Mouse (Mus musculus) neutrophil, adult 5-6 weeks (primary cell): Measurements from ENCODE around the gene Riox1. TPM values are rescaled to one million over a fixed set of nuclear protein-coding genes. Genes with fewer than 3 reads are reported as not detected.

Source experiments
- ATAC-seq: fragments of 151-379, 151-347 bp; 2 replicates; pipeline ENCODE4 v1.8.0; 2017; ENCODE audit warnings: mild to moderate bottlenecking, moderate TSS enrichment; ENCODE audit not compliant: insufficient number of reproducible peaks, poor library complexity, low FRiP score, severe bottlenecking; ENCODE audit errors: extremely low read depth
- total RNA-seq: library from RNA; stranded (forward); fragments of 200-1000 nt; gene quantifications from 2 replicates; pipeline ENCODE4 v1.2.3, GENCODE M21; 2017

Gene Riox1
- total RNA-seq, 1 experiment from 2014 or later: 9.5 TPM

DNA sequence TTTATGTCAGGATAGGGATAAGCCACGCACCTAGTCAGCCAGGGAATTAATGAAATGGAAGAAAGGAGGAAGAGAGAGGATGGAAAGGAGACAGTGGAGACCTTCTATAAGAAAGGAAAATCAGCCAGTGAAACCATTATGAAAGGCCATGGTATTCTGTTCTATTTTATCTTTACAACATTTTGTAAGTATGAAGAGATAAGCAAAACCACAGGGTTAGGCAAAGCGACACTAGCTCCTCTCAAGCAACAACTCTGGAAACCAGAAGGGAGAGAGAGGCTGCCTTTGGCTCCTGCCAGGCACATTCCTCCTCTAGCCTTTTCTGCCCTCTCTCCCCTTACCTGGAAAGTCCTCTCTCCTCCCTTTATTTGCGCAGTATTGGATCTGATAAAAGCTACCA lies 8.5 kb upstream of the Riox1 start:
- ATAC-seq: no peak

DNA sequence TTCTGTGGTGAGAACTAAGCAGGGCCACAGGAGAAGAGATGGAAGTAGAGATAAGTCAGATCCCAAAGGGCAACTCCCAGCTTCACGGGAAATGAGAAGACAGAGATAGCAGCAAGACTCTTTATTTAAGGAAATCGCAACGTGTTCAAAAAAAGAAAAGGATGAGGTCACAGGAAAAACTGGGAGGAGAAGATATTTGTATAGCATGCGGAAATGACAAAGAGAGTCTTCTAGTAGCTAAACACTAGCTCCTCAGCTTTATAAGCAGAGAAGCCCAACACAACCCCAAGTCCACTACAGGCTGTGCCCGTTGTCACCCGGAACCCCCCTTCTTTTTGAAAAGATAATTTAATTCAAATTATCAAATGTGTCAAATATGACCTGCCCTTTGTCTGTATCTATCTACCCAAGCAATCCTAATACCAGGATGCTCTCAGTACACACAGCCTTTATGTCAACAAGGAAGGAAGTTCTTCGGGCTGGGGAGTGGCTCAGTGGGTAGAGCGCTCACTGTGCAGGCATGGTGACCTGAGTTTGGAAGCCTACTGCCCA lies 3.1 kb upstream of the Riox1 start:
- ATAC-seq: no peak

GRCm38 (mm10) chr12:83949043-83949442 lies 1.4 kb upstream of the Riox1 start:
- no peak for ATAC-seq

GRCm38 (mm10) chr12:83949776-83950492 lies 474 bp upstream of the Riox1 start:
- ATAC-seq: 0 out of 2 replicates have a peak, but pooled peaks have one; percentile 13

GRCm38 (mm10) chr12:83950840-83951701 lies 663 bp downstream of the Riox1 start:
- peak; percentile 25; the same call in 1 of the 2 replicates for ATAC-seq

GRCm38 (mm10) chr12:83951711-83952575 lies 1.5 kb downstream of the Riox1 start:
- ATAC-seq: no peak

- no peak for ATAC-seq
Measured at GRCm38 (mm10) chr12:83958278-83958677, 7.9 kb downstream of the Riox1 start.

GRCm38 (mm10) chr12:83965235-83965634 lies 14.8 kb downstream of the Riox1 start:
- no peak for ATAC-seq

DNA sequence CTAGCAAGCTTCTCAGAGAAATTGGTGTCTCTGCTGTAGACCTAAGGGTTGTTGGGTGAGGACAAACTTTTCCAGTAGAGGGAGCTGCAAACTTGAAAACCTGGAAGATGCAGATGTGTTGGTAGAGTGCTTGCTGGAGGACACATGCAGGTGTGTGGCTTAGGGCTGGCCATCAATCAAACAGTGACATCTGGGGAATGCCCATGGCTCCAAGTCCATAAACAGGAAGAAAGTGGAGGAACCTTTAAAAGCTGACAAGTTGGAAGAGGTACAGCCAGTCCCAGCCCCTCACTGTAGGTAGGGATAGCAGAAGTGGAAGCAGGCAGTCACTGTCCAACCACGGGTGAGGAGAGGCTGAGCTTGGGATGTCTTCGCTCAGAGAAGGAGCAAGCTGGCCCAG lies 21.7 kb downstream of the Riox1 start:
- peak; percentile 79 for ATAC-seq

DNA sequence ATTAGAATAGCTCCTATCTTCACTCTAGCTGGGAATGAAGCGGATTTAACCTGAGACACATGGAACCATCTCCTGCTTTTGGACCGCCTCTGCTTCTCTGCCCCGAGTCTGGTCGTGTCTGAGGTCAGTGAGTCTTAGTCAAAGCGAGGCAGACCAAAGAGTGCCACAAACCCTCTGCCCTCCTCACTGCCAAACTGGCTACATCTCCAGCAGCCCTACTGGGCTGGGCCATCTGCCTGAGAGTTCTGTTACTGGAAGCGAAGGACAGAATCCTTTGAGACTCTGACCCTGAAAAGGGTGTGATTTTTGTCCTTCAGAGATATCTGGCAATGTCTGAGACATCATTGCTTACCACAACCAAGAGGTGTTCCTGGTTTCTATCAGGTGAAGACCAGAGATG lies 28.5 kb downstream of the Riox1 start:
- no peak for ATAC-seq

GRCm38 (mm10) chr12:83981615-83982014 lies 31.2 kb downstream of the Riox1 start:
- ATAC-seq: no peak

DNA sequence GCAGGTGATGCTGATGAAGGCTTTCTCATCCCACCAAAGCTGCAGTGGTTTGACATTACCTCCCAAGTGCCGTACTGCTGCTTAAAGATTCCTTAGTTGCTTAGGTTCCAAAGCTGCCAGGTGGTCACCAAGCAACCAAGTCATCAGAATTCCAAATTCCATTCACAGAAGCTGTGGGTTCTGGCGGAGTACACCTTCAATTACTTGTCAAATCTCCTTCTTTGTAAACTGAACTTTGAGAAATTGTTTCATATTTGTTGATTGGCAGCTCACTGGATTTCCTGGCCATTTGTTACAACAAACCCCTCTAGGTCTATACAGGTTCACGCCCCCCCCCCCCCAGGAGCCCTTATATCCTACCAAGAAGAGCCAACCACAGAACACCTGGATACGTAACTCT lies 34.3 kb downstream of the Riox1 start, which contains the start of gene Heatr4:
Gene Heatr4, minus strand, starts transcription at position 101 of the 400 bp plus-strand sequence.
- ATAC-seq: no peak

DNA sequence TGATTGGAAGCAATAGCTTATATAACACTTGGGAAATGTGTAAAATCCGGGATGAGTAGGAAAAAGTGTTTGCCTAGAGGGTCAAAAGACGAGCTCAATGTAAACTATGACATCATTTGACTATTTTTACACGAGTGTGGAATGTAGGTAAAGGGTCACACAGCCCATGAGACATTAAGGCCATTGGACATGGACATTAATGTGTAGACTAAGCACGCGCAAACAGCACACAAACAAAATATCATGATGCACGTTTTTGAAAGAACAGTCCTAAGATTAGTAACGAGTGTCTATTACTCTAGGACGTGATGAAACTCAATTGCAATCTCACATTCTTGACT lies 36.8 kb downstream of the Riox1 start:
- ATAC-seq: no peak

GRCm38 (mm10) chr12:83987583-83988441 lies 37.4 kb downstream of the Riox1 start, which contains the start of gene Acot2:
Gene Acot2, plus strand, starts transcription at chr12:83987861.
- peak; percentile 93 for ATAC-seq

DNA sequence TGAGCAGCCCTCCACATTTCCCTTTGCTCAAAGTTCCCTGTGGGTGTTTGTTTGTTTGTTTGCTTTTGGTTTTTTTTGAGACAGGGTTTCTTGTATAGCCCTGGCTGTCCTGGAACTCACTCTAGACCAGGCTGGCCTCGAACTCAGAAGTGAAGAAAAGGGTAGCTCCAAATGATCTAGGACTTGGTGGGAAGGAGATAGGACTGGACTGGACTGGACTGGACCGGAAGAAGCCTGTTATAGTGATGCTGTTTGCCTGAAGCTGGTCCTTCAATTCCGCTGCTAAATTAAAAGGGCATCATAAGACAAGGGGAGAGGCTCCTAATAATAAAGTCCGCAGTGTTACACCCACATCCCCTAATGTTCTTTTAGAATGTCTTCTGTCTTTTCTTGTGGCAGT lies 38.1 kb downstream of the Riox1 start:
- ATAC-seq: no peak

- ATAC-seq: no peak
Measured at GRCm38 (mm10) chr12:83989378-83989777, 39.0 kb downstream of the Riox1 start.

- ATAC-seq: 0 out of 2 replicates have a peak, but pooled peaks have one; percentile 26
Measured at GRCm38 (mm10) chr12:83997221-83997620, 46.8 kb downstream of the Riox1 start.
